Mouse (Mus musculus): Measurements from ENCODE around the gene Ifi47.

DNA sequence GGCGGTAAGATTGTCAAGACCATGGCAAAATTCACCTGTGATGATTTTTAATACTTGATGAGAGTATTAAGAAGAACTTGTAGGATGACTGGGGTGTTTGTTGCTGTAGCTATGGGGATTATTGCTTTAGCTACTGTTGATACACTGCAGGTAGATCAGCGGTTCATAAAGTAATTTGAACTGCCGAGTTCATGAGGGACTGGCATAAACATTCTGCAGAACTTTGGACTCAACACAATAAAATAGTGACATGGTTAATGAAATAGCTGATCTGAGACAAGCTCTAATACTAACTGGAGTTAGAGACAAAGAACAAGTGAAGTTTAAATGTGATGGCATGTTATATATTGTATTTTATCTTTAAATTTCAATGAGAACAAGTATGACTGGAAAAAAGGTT is 2.3 kb downstream of the Ifi47 start:
- TF ChIP-seq CTCF (conservative IDR thresholded peaks at IDR 0.05 in 1 of 2, IDR thresholded peaks at IDR 0.05 in 1 of 2; ENCODE audit: low read depth in 2 of 2, low read length in 2 of 2), result no peak
- TF ChIP-seq POLR2A (IDR thresholded peaks at IDR 0.05; ENCODE audit: low read depth, low read length), result no peak
- TF ChIP-seq UBTF (IDR thresholded peaks at IDR 0.05; ENCODE audit: low read depth, low read length), result no peak
- TF ChIP-seq CHD2 (IDR thresholded peaks at IDR 0.05; ENCODE audit: low read length), result no peak
- TF ChIP-seq ZMIZ1 (IDR thresholded peaks at IDR 0.05; ENCODE audit: low read depth, low read length), result no peak
- TF ChIP-seq MAX (IDR thresholded peaks at IDR 0.05; ENCODE audit: low read length), result no peak

Measured in CH12.LX (cell line).